Mouse (Mus musculus) midbrain, postnatal 0 days (tissue): Measurements from ENCODE around the gene Wwtr1. TPM values are rescaled to one million over a fixed set of nuclear protein-coding genes. Genes with fewer than 3 reads are reported as not detected.

Experiments
- ATAC-seq: fragments of 200-750 bp; cut with Nextera tagmentation; 2 replicates; pipeline ENCODE4 v1.8.0; 2017; ENCODE audit warnings: moderate number of reproducible peaks, mild to moderate bottlenecking, moderate TSS enrichment, moderate library complexity; ENCODE audit not compliant: low FRiP score
- DNase-seq: peaks from one replicate; pipeline ENCODE4 v3.0.0-alpha.2; 2015; ENCODE audit warnings: low spot score
- H3K27ac ChIP-seq: fragments of 300-500 bp; sonication (generic); 2 replicates; pipeline ENCODE4 v1.5.1; 2014; ENCODE audit warnings: low read depth, mild to moderate bottlenecking, low read length, mixed read lengths
- H3K27me3 ChIP-seq: fragments of 300-500 bp; sonication (generic); 2 replicates; pipeline ENCODE4 v1.6.1; 2014; ENCODE audit warnings: low read length, control low read depth, mixed read lengths; ENCODE audit not compliant: insufficient read depth
- H3K36me3 ChIP-seq: fragments of 300-500 bp; sonication (generic); 2 replicates; pipeline ENCODE4 v1.6.1; 2014; ENCODE audit warnings: low read length, control low read depth, mixed read lengths; ENCODE audit not compliant: insufficient read depth
- H3K4me1 ChIP-seq: fragments of 300-500 bp; sonication (generic); 2 replicates; pipeline ENCODE4 v1.6.1; 2014; ENCODE audit warnings: mild to moderate bottlenecking, control low read depth, antibody characterized with exemption, low read length, mixed read lengths; ENCODE audit not compliant: insufficient read depth
- H3K4me2 ChIP-seq: fragments of 300-500 bp; sonication (generic); 2 replicates; pipeline ENCODE4 v1.6.1; 2014; ENCODE audit warnings: low read depth, mild to moderate bottlenecking, low read length, mixed read lengths; ENCODE audit not compliant: poor library complexity, severe bottlenecking
- H3K4me3 ChIP-seq: fragments of 300-500 bp; sonication (generic); 2 replicates; pipeline ENCODE4 v1.5.1; 2014; ENCODE audit warnings: low read depth, mild to moderate bottlenecking, low read length, moderate library complexity
- H3K9ac ChIP-seq: fragments of 300-500 bp; sonication (generic); replicated peaks from 2 replicates; pipeline ENCODE4 v1.6.1; 2014; ENCODE audit warnings: mild to moderate bottlenecking, low read length, moderate library complexity, mixed read lengths; ENCODE audit not compliant: poor library complexity, severe bottlenecking
- H3K9me3 ChIP-seq: fragments of 300-500 bp; sonication (generic); 2 replicates; pipeline ENCODE4 v1.6.1; 2016; ENCODE audit warnings: low read length, control low read depth
- CTCF ChIP-seq: IDR thresholded peaks from 2 replicates; pipeline ENCODE4 v1.5.1; 2016; ENCODE audit warnings: antibody characterized with exemption, mild to moderate bottlenecking
- WGBS: fragments of 180-500 bp; shearing (Covaris S2); extraction: QIAGEN DNeasy Blood & Tissue Kit; methylation state at CpG from one replicate; pipeline ENCODE4 v1.1.7; 2014; 5-methylcytosine and 5-hydroxymethylcytosine counted together
- polyA plus RNA-seq: library from polyadenylated mRNA; unstranded; fragments of >200 nt; fragmentation: Nextera tagmentation; extraction: Ambion mirVana; gene quantifications from 2 replicates; pipeline ENCODE4 v1.2.1, GENCODE M21; 2015
- total RNA-seq: library from RNA; depleted of rRNA; stranded (reverse); fragments of >200 nt; gene quantifications from 2 replicates; pipeline ENCODE4 v1.2.3, GENCODE M21; 2014

Gene Wwtr1
- total and polyA plus RNA-seq, 2 experiments from 2014 or later: 8.6 to 27.2 TPM

DNA sequence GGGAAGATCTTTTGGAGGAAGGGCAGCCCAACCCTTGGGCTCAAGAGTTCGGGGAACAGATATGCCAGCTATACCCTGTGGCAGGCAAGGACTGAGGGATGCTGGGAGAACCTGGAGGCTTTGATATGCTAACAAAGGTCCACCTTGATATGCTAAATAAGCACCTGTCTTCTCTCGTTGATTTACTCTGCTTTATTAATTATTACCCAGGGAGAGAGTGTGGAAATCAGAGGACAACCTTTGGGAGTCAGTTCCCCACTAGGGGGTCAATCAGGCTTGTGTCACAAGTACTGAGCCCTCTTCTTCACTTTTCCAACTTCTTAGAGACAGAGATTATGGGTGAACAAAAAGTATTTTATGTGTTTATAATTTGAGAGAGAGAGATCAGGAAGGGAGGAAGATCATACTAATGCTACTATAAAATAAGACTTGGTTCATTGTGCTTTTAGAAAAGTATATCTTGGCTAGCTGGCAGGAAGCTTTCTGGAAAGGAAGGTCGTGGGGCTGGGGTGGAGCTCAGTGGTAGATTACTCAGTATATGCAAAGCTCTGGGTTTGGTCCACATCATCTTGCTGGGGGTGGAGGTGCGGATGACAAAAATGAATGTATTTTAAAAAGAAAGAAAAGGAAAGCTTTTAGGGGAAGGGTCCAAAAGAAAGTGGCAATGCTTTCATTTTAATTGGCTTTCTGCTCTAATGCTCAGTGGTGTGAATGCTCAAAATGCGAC is 28.3 kb upstream of the Wwtr1 start:
- no peak overlapping the region for H3K4me2 ChIP-seq
- TF ChIP-seq CTCF: no peak
- H3K4me1 ChIP-seq: no peaks in the 10 kb centered on the region
- no peak overlapping the region for H3K9ac ChIP-seq
- H3K4me3 ChIP-seq: no peak overlapping the region
- H3K36me3 ChIP-seq: no peaks in the 10 kb centered on the region
- 70% methylated on average over 5 of the region's 5 CpGs for WGBS
- DNase-seq (no peak), ATAC-seq (no peak)
- H3K27ac ChIP-seq: no peak overlapping the region
- no peaks in the 10 kb centered on the region for H3K27me3 ChIP-seq
- no peaks in the 10 kb centered on the region for H3K9me3 ChIP-seq

DNA sequence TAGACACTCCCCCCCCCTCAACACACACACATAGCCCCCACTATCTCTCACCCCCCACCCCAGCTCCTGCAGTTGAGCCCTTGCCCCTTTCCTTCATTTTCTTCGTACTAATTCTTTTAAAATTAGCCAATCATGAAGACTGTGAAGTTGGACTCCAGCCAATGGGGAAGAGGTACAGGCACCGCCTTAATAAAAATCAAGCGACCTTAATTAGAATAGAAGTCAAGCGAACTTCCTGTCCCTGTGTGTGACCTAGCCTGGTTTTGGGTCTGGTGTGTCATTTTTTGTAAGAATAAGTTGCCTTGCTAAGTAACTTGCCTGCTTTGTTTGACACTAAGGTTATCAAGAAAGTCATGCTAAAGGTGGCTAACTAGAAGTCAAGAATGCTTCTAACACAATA is 26.9 kb upstream of the Wwtr1 start:
- no peaks in the 10 kb centered on the region for H3K36me3 ChIP-seq
- no peak overlapping the region for H3K9ac ChIP-seq
- no peaks in the 10 kb centered on the region for H3K4me1 ChIP-seq
- no peak for DNase-seq
- H3K27ac ChIP-seq: no peak overlapping the region
- H3K9me3 ChIP-seq: no peaks in the 10 kb centered on the region
- 85% methylated on average over 4 of the region's 4 CpGs for WGBS
- no peak overlapping the region for H3K4me2 ChIP-seq
- TF ChIP-seq CTCF: no peak
- no peak overlapping the region for H3K4me3 ChIP-seq
- H3K27me3 ChIP-seq: no peaks in the 10 kb centered on the region
- ATAC-seq: no peak

DNA sequence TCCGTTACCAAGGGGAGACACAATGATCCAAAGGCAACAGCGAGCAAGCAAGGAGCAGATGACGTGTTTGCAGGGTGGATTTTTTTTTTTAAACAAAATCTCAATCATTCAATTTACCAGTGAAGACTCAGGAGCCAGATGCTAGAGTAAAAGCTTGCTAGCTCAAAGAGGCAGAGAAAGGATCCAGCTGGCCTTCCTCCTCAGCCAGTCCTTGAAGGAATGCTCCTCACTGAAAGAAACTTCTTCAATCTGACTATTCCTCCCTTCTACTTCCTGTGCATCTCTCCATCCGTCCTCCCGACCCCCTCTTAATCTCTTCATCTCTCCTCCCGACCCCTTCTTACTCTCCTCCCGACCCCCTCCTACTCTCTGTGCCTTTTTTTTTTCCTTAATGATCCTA is 20.9 kb upstream of the Wwtr1 start:
- 66% methylated on average over 7 of the region's 7 CpGs for WGBS
- Histone ChIP-seq H3K36me3 (no peaks in the 10 kb centered on the region), H3K4me2 (no peak overlapping the region), H3K9ac (no peak overlapping the region), H3K4me3 (no peak overlapping the region), H3K4me1 (no peaks in the 10 kb centered on the region), H3K27me3 (no peaks in the 10 kb centered on the region), H3K27ac (no peak overlapping the region), H3K9me3 (no peaks in the 10 kb centered on the region)
- no peak for ATAC-seq
- no peak for DNase-seq
- no peak for TF ChIP-seq CTCF

DNA sequence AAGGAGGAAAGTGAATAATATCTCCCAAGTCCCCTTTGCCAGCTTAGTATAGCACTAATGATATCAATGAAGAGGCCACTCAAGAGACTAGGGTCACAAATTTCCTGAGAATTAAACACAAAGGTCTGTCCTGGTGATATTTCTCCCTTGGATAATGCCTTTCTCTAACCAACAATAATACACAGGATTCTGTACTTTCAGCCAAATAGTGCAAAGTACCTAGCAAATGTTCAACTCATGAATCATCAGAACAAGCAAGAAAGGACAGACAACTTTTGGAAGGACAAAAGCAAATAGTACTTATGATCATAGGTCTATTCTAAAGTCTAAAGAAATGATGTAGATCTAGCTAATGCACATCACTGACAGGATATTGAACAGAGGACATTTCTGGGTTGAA is 19.8 kb upstream of the Wwtr1 start:
- TF ChIP-seq CTCF: no peak
- Histone ChIP-seq H3K9ac (no peak overlapping the region), H3K4me1 (no peaks in the 10 kb centered on the region), H3K36me3 (no peaks in the 10 kb centered on the region), H3K9me3 (no peaks in the 10 kb centered on the region), H3K4me2 (no peak overlapping the region), H3K4me3 (no peak overlapping the region), H3K27me3 (no peaks in the 10 kb centered on the region), H3K27ac (no peak overlapping the region)
- ATAC-seq (no peak), DNase-seq (no peak)

DNA sequence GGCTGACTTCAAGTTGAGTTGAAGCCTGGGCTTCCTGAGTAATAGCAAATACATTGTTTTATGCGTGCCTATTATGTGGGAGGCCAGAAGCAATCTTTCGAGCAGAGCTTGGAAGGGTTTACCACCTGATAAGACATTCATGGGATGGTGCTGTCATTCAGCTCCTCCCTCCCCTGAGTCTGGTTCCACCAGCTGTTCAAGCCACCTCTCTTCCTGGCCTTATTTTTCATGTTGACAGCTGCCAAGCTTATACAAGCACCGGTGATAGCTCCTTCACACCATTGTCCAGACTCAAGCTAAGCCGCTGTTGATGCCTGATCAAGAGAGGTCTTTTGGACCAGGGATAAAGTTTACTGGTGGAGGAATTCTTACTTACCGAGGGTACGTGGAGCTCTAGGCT is 10.3 kb upstream of the Wwtr1 start:
- no peaks in the 10 kb centered on the region for H3K36me3 ChIP-seq
- no peak overlapping the region for H3K27ac ChIP-seq
- no peak overlapping the region for H3K9ac ChIP-seq
- ATAC-seq: no peak
- no peaks in the 10 kb centered on the region for H3K27me3 ChIP-seq
- H3K4me2 ChIP-seq: no peak overlapping the region
- TF ChIP-seq CTCF: no peak
- H3K4me3 ChIP-seq: no peak overlapping the region
- no peak for DNase-seq
- no peaks in the 10 kb centered on the region for H3K9me3 ChIP-seq
- WGBS: 88% methylated on average over 6 of the region's 6 CpGs
- H3K4me1 ChIP-seq: no peaks in the 10 kb centered on the region

DNA sequence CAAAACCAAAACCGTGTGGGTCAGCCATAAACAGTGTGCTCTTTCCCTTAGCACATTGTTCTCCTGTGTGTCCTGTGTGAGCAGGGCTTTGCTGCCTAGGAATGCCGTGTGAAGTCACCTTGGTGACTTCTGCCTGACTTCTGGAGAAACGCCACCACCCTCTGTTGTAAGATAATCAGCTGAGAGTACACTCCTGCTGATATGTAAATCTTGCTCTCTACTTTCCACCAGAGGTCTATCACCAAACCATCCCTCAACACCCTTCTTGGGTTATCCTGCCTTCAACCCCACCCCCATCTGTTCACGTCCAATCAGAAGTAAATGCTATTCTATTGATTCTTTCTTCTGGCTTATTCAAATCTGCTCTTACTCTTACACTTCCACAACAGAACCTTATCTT is 7.8 kb upstream of the Wwtr1 start:
- Histone ChIP-seq H3K9ac (no peak overlapping the region), H3K4me2 (no peak overlapping the region), H3K27me3 (no peaks in the 10 kb centered on the region), H3K4me1 (no peaks in the 10 kb centered on the region), H3K27ac (no peak overlapping the region), H3K9me3 (no peaks in the 10 kb centered on the region), H3K4me3 (no peak overlapping the region), H3K36me3 (no peaks in the 10 kb centered on the region)
- 65% methylated on average over 4 of the region's 4 CpGs for WGBS
- no peak for DNase-seq
- TF ChIP-seq CTCF: no peak
- no peak for ATAC-seq
